Comparison of ENCODE assay signal across 17 mouse cellular contexts in the genomic region with DNA sequence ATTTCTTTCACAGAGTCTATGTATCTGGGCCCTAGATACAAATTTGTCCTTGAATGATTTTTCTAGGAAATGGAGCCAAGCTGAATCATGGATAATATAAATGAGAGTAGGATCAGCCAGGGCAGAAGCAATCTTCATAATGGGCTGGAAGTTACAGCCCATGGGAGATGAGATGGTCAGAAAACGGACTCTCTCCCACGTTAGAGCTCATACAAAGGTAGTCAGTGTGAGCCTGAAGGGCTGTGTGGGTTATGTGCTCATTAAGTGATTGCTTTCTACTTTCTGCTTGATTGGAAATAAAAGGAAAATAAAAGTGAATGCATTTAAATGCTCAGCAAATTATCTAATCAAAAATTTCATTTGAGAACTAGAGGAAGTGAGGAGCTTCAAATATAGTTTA.
"Had no signal": no experiment of that assay in that cellular context is flagged by ENCODE, and none has a peak within 500 bp of the region (broad histone marks: within the 10 kb centered on the region; RNA-seq: fewer than 3 reads in every experiment).

No protein-coding gene starts in this region.

- H3K4me2 ChIP-seq: lung, embryonic 15.5 days; midbrain, embryonic 11.5 days; midbrain, embryonic 13.5 days; midbrain, embryonic 15.5 days; neural tube, embryonic 12.5 days; stomach, embryonic 15.5 days had no signal

- DNase-seq: lung, adult 2 months; lung, postnatal 14 days; lung, postnatal 36 days; right cerebral cortex, postnatal 14 days; thymus, adult 2 months; thymus, postnatal 25 days; thymus, postnatal 4 days had no signal

- H3K27me3 ChIP-seq: lung, embryonic 15.5 days; megakaryocyte, embryonic 14.5 days; midbrain, embryonic 13.5 days; midbrain, embryonic 15.5 days; neural tube, embryonic 12.5 days; stomach, embryonic 15.5 days had no signal

- ATAC-seq: lung, postnatal 0 days; midbrain, embryonic 13.5 days; midbrain, embryonic 15.5 days had no signal

- H3K27ac ChIP-seq: lung, embryonic 15.5 days; macrophage; midbrain, embryonic 13.5 days; midbrain, embryonic 15.5 days; neural tube, embryonic 12.5 days; stomach, embryonic 15.5 days; stomach, postnatal 0 days had no signal

- H3K4me1 ChIP-seq: lung, embryonic 15.5 days; megakaryocyte, embryonic 14.5 days; midbrain, embryonic 13.5 days; midbrain, embryonic 15.5 days; neural tube, embryonic 12.5 days; stomach, embryonic 15.5 days had no signal

- H3K36me3 ChIP-seq: lung, embryonic 15.5 days; midbrain, embryonic 13.5 days; midbrain, embryonic 15.5 days; neural tube, embryonic 12.5 days; stomach, embryonic 15.5 days had no signal

- H3K4me3 ChIP-seq: lung, embryonic 15.5 days; megakaryocyte, embryonic 14.5 days; midbrain, embryonic 13.5 days; midbrain, embryonic 15.5 days; neural tube, embryonic 12.5 days; stomach, embryonic 15.5 days had no signal

- H3K9me3 ChIP-seq: lung, embryonic 15.5 days; megakaryocyte, embryonic 14.5 days; midbrain, embryonic 13.5 days; midbrain, embryonic 15.5 days; neural tube, embryonic 12.5 days; stomach, embryonic 15.5 days had no signal

- H3K9ac ChIP-seq: lung, embryonic 15.5 days; midbrain, embryonic 13.5 days; midbrain, embryonic 15.5 days; neural tube, embryonic 12.5 days; stomach, embryonic 15.5 days had no signal
